Mouse (Mus musculus): ENCODE results near the gene Gpr37l1.

Gene Gpr37l1

DNA sequence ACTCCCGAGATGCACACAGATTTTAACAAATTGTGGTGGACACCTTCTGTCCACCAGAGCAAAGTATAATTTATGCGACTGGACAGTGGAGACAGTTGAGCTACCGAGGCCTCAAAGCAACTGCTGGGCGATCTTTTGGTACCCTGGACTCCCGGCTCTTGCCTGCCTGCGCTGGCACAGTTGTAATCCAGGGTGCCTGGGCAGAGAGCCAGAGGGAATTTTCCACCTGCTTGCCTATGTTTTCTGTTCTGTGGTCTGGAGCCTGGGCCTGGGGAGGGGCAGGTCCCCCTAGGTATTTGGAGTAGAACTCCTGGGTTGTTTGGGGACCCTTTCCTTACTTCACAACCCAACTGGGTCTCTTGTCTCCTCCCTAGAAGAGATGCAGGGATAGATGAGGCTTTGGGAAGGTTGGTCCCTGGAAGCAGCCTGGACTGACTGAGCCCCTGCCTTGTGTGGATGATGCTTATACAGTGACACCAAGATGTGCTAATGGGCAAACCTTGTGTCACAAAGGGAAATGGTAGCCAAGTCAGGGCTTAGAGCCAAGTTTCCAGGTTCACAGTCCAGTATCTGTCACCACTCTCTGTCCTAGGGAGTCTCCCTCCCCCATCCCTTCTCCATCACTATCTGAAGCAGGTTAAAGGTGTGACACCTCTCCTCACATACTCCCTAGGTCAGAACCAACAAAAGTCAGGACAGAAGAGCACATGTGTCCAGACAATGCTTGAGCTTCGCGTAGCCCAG lies 14.6 kb upstream of the Gpr37l1 start:
- DNase-seq (ENCODE audit: low spot score): no peak

DNA sequence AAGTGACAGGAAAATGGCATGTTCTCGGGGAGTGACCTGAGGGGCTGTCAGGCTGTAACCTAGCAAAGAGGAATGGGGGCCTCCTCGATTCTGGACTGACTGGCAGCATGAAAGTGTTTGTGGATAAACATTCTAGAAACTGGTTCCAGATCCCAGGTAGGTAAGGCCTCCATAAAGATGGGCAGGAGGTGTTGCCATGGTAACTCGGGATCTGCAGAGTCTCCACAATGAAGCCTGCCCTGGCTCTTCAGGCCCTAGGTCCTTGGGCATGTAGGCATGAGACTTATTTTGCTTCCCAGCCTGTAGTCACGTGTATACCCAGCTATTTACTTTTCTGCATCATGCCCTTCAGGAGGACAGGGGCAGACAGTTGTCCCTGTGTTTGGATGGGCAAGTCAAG lies 13.8 kb upstream of the Gpr37l1 start:
- no peak for DNase-seq (ENCODE audit: low spot score)

DNA sequence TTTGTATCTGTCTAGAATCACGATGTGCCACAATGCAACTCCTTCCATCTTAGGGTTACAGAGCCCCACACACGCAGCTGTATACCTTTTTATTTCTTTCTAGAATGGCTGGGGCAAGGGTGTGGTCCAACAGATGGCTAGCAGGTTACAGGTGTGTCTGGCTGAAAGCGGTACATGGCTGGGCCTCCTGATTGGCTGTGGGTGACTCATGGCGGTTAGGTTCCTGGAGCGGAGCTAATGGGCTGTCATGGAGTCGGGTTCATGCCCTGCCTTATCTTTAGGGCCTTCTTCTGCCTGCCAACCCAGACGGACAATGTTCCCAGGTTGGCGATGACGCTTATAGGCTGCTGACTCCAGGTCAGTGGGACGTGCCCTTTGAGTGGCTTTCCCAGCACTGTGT lies 13.3 kb upstream of the Gpr37l1 start:
- no peak for DNase-seq (ENCODE audit: low spot score)

DNA sequence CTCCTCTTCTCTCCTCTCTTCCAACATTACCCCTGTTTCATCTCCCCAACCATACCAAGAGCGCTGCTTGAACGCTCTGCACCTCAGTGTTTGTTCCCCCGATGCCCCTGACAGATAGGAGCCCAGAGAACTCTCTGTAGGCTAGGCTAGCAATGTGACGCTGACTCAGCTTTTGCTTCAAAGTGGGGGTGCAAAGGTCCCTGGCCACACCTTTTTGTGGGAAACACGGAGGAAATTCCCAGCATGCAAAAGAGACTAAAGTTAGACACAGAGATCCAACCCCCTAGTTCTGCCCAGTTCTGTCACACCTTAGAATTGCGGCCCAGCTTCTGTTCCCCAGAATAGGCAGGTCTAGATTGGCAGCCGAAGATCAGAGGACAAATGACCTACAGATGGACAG lies 11.4 kb upstream of the Gpr37l1 start:
- DNase-seq (ENCODE audit: low spot score): no peak

DNA sequence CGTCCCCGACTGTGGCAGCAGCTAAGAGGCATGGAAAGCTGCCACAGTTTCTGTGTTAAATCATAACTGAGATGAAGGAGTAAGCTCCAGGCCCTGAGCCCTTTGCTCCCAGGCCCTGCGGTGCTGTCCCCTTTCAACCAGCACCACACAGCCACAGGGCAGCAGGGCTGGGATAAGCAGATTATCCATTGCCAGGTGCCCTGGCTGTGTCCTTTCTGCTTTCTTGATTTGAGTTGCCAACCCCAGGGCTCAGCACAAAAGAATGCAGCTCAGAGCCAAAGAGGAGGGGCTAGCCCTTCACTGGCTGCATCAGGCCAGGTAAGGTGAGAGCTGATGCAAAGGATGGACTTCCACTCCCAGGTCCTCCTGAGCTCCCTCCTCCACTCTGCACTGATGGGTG lies 10.2 kb upstream of the Gpr37l1 start:
- no peak for DNase-seq (ENCODE audit: low spot score)

DNA sequence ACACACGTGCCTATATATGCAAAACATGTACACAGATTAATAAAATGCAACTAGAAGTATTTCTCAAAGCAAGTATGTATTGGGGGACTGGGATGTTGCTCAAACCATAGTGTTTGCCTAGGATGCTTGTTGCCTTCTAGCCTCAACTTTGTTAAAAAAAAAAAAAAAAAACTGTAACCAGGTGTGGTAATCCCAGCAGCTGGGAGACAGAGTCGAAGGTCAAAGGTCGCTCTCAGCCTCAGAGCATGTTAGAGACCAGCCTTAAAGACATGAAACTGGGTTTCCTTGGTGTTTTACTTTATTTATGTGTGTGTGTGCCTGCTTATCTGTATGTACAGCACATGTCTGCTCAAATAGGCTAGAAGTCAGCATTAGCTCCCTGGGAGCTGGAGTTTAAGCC lies 7.7 kb upstream of the Gpr37l1 start:
- no peak for DNase-seq (ENCODE audit: low spot score)

DNA sequence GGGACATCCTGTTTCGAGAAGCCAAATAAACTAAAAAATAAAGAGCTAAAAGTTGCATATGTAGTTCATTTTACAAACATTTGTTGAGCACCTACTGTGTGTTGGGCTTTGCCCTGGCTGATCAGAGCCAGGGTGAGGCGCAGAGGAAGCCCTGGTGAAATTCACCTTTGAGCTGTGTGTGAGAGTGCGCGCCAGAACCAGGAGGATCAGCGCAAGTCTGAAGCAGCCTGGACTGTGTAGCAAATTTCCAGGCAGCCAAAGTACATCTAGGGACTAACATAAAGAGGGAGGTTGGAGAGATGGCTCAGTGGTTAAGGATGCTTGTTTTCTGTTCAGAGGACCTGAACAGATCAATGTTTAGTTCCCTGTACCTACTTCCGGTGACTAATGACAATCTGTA lies 5.8 kb upstream of the Gpr37l1 start:
- DNase-seq (ENCODE audit: low spot score): no peak

DNA sequence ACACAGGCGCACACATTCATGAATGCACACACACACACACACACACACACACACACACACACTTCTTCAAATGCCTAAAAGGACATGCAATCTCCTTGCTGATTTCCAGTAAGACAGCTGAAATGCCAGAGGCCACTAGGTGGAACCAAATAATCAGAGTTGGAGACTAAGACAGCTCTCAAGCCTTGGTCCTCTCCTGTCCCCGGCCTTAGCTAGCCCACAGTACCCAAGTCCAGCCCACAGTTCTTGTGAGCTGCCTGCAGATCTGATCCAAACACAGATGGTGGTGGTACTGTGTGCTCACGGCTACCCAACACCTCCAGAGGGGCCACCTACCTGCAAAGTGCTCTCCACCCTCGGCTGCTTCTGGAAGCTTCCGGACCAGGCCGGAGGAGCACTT lies 4.5 kb upstream of the Gpr37l1 start:
- DNase-seq (ENCODE audit: low spot score): no peak

DNA sequence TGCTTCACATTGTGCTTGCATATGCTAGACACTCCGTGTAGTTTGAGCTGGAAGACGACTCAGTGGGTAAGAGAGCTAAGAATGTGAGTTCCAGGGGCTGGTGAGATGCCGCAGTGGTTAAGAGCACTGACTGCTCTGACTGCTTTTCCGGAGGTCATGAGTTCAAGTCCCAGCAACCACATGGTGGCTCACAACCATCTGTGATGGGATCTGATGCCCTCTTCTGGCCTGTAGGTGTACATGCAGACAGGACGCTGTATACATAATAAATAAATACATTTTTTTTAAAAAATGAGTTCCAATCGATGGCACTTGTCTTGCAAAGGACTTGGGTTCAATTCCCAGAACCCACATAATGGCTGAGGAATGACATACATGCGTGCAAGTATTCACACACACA lies 3.7 kb upstream of the Gpr37l1 start:
- no peak for DNase-seq (ENCODE audit: low spot score)

DNA sequence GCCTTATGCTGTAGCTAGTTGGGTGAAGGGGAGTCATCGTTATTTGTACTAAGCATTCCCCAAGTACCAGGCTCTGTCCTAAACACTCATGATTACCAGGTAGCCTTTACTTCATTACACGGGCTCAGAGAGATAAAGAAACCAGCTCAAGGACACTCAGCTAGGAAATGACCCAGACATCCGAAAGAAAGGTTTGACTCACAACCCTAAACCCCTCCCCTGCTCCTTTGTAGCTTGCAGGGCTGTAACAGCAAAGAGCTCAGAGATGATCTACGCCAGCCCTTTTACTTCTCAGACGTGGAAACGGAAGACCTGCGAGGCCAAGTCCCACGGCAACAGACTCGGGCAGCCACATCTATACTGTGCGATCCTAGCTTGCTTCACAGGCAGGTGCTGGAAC lies 2.8 kb upstream of the Gpr37l1 start:
- no peak for DNase-seq (ENCODE audit: low spot score)

DNA sequence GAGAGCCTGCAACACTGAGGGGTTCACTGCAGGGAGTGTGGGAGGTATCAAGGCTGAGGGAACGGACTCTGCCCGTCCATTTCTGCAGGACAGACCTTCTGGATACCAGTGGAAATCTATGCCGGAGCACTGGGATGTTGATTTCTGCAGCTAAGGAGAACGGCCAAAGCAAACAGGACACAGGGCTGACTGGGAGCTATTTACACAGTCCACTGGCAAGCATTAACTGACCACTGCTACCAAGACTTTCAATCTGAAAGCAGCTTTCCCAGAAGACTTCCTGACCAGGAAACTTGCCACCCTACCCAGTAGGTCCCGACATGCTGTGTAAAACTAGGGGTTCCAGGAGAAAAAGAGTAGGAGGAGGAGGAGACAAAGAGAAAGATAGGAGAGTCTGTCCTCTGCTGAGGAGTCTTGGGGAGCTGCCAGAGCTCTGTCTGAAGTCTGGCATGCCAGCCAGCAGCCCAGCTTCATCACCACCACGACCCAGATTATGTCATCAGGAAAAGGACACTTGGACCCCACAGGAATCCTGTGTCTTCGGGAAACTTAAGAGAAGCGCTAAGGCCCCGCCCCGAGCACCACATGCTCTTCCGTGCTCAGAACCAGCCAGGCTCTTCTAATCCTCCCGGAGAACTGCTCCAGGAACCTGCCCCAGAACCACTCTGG lies 2.2 kb upstream of the Gpr37l1 start:
- no peak for DNase-seq (ENCODE audit: low spot score)

DNA sequence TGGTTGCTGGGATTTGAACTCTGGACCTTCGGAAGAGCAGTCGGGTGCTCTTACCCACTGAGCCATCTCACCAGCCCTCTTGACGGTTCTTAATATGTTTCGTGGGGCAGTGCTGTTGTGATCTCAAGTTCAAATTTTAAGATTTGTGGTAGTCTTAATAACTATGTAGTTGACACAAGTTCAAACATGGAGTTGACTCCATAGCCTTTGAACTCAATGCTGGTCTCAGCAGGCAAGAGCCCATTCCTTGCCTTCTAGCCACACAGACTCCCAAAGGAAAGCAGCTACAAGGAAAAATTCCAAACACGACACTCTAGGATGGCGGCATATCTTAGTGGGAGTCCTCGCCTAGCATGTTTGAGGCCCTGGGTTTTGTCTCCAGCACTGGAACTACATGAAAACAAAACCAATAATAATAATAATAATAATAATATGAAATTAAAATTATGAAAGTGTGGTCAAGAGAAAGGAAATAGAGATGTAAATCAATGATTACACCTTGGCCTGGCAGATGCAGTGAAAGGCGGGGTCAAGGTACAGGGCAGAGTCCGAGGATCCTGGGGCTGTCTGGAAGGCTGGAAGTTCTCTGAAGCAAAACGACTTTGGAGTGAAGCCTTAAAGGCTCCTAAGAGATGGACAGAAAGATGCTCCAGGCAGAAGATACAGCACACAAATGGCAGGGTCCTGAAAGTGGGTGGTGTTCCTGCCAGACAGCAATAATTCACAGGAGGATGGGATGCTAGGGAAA lies 1.1 kb upstream of the Gpr37l1 start:
- DNase-seq (ENCODE audit: low spot score): no peak

DNA sequence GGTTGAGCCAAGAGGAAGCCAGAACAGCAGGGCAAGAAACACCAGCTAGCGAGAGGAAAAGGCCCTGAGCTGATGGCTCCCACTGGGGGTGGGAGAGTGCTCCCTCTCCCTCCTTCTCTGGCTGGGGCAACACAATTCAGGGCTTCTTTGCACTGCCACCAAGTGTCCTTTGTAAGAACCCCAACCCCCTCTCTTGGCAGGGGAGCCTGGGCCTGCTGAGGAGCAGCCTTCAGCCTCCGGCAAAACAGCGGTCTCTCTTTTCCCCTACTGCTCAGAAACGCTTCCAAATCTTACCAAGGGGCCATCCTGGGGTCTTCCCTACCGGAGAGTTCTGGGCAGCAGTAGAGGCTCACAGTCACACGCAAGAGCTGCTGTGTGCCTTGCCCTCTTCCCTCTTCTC lies 4.8 kb downstream of the Gpr37l1 start:
- no peak for DNase-seq (ENCODE audit: low spot score)

DNA sequence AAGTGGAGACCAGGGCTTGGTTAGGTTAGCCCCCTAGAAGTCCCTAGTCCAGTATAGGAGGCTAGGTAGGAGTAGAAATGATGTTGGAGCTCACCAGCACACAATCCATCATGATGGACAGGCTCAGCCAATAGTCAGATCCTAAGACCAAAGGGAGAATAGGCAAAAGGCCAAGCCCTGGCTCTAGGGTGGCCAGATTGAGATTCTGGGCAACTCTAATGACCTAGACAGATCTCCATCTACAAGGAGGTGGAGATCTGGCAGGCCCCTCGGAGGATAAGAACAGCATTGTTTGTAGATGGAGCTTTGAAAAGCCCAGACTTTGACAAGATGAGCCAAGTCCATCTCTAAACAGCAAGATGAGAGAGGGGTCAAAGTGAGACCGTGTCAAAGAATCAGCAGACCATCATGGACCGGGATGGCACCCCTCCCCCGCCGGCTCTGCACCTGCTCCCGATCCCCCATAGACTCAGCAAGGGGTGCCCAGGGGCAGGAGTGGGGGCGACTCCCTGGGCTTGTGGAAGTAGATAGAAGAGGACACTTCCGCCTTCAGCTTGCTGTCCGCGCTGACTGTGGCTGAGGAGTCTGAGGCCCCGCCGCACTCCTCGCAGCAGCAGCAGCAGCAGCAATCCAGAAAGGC lies 7.0 kb downstream of the Gpr37l1 start:
- DNase-seq (ENCODE audit: low spot score): no peak

DNA sequence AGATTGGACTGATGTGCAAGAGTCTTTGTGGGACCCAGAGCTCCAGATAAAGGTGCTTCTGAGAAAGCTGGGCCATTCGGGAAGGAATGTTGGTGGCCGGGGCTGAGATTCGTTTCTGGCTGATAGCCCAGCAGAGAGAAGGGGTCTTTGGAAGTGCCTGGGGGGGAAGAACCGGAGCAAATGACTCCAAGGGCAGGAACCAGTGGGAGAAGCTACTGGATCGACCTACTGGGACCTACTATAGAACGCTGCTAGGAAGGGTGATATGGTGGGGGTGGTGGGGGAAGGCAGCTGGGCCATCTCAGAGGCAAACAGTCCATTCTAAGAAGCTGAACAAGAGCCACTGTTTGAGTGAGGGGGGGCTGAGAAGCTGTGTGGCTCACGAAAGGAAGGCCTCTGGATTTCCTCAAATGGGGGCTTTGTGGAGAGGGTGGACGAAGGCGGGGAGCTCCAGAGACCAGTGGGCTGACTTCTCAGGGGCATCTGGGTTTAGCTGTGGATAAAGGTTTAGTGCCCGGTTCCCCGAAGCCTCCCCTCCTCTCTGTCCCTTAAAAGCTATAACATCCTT lies 7.8 kb downstream of the Gpr37l1 start:
- no peak for DNase-seq (ENCODE audit: low spot score)

DNA sequence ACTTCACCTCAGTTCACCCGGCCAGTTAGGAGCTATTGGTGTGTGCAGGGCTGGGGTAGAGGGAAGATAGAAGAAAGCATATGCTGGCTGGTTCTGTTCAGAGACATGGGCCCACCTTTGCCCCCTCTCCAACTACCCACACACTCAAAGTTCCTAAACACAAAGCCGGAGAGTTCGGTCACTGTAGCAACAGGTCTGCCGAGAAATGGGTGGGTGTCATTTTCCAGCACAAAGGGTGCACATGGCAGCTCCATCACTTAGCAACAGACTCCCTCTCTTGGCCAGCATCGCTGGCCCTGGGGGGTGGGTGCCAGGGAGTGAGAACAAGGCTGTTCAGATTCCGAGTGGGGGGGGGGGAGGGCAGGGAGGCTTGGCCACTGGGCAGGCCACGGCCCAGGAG lies 8.4 kb downstream of the Gpr37l1 start:
- no peak for DNase-seq (ENCODE audit: low spot score)

DNA sequence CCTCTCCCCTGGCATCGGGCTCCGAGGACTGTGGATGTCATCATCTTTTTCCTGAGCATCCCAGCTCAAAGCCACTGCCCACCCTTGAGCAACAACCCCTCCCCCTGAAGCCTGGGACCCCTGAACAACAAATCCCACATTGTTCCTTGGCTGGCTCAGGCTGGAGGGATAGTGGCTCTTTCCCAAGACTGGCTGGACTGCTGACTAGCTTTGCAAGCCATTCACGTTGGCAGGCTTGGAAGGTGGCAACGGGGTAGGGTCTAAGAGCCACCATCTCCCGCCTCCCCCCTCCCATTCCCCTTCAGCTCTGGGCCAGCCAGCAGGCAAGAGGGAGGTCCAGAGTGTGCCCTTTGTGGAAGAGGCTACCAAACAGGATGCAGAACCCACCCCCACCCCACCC lies 8.8 kb downstream of the Gpr37l1 start:
- no peak for DNase-seq (ENCODE audit: low spot score)

DNA sequence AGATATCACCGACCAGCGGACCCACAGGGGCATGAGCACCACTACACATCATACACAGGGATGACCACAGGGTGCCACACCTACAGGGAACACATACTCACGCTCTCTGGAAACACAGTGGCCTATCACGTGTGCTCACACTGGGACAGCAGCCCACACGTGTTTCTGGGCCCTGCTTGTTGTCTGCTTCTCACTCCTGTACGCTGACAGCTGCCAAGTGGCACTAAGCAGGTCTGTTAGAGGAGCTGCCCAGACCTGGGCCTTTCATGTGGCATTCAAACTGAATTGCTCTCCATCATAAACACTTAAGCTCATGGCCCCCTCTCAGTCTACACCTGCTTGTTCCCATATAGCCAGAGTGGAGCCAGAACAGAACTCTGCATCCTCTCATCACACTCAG lies 11.2 kb downstream of the Gpr37l1 start:
- DNase-seq (ENCODE audit: low spot score): no peak

DNA sequence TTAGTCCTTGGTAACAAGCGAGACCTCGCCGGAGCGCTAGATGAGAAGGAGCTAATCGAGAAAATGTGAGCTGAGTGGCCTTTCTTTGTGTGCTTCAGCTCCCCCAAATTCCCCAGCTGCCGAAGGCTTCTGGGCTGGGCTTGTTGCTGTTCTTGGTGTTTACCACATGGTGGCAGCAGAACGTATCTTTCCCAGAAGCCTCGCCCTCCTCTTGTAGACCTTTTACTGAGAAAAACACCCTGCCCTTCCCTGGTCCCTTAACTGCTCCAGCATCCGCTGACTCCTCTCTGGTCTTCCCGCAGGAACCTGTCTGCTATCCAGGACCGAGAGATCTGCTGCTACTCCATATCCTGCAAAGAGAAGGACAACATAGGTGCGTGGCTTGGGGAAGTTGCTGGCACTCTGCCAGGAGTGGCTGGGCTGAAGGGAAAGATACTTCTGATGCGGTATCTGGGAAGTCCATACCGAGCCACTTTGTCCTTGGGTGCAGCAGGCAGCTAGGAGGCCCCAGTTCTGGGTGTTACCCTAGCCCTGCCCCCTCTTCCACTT lies 13.0 kb downstream of the Gpr37l1 start:
- DNase-seq (ENCODE audit: low spot score): peak; percentile 66

DNA sequence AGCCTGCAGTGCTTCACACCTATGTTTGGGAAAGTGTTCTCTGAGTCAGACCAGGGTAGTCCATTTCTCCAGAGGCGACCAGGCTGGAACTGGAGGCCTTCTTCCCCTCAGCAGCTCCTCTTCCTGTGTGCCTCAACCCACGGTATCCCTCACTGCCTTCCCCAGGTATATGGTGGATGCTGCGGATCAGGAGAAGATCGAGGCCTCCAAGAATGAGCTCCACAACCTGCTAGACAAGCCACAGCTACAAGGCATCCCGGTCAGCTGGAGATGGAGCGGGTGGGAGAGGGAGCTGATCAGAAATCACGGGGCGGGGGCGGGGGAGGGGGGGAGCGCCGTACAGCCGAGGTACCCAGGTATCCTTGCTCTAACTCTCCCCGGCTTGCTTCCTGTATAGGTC lies 13.5 kb downstream of the Gpr37l1 start:
- DNase-seq (ENCODE audit: low spot score): no peak

DNA sequence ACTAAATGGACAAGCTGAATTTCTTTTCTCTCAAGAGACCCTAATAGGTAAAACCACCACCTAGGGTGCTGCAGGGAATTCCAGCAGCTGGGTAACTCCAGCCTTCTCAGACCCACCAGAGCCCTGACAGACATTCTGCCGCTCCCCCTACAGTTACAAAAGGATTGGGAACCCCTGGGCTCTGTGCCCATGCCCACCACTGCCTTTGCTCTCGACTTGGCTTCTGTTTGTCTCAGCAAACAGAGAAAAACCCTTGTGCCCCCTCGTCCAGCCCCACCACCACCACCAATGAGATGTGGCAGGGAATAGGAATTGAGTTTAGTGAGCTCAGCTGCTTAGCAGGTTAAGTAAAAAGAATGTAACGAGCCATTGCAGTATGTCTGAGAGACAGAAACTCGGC lies 18.5 kb downstream of the Gpr37l1 start:
- DNase-seq (ENCODE audit: low spot score): no peak

DNA sequence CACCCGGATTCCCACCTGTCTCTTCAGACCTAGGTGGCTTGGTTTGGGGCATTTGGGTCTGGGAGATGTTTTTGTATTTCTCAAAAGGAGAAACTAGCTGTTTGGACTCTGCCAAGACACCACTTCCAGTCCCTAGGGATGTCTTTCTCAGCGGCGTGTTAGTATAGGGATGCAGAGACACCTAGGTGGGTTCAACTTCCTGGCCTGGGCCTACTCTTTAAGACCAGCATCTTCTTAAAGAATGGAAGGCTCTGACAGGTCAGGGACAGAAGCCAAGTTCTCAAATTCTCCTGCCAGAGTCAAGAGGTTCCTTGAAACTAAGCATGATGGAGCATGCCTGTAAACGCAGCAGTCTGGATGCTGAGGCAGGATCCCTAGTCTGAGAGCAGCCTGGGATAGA lies 19.0 kb downstream of the Gpr37l1 start:
- DNase-seq (ENCODE audit: low spot score): no peak
